Mouse (Mus musculus): ENCODE results near the gene Pnpla1.

DNA sequence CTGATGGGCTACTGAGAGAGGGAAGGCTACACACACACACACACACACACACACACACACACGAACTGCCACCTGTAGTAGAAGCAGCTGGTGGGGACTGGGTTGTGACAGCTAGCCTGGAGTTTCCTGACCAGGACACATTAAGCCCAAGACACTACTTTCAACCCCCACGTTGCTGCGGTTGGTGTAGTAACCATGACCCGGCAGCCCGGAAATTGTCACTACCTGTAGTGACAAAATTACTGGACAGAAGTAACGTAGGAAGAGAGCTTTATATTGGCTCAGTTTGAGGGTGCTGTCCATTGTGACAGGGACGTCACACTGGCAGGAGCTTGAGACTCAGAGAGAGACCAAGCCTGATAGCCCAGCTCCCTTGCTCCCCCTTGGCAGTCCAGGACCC lies 14.1 kb downstream of the Pnpla1 start:
- TF ChIP-seq CTCF (IDR thresholded peaks at IDR 0.05; ENCODE audit: borderline replicate concordance, extremely low read depth, insufficient read depth, insufficient read length) (no peak), POLR2A (IDR thresholded peaks at IDR 0.05; ENCODE audit: borderline replicate concordance, extremely low read depth, insufficient read depth, insufficient read length, poor library complexity, severe bottlenecking) (no peak)

All from brain, embryonic 14.5 days (tissue).